Mouse (Mus musculus) thymus, adult 2 months (tissue): Measurements from ENCODE around the gene Gm45234.

Experiments used
- CTCF ChIP-seq: fragments of 200-500 bp; IDR thresholded peaks from 2 replicates; pipeline ENCODE4 v1.5.1; 2012; ENCODE audit warnings: mild to moderate bottlenecking, control low read depth, low read length, moderate library complexity, borderline replicate concordance; ENCODE audit not compliant: control insufficient read depth, poor library complexity, insufficient read depth; ENCODE audit errors: extremely low read depth
- POLR2A ChIP-seq: fragments of 200-500 bp; IDR thresholded peaks from 2 replicates; pipeline ENCODE4 v1.6.1; 2012; ENCODE audit warnings: mild to moderate bottlenecking, low read length, control low read depth, moderate library complexity; ENCODE audit not compliant: control insufficient read depth, poor library complexity, insufficient read depth; ENCODE audit errors: extremely low read depth

DNA sequence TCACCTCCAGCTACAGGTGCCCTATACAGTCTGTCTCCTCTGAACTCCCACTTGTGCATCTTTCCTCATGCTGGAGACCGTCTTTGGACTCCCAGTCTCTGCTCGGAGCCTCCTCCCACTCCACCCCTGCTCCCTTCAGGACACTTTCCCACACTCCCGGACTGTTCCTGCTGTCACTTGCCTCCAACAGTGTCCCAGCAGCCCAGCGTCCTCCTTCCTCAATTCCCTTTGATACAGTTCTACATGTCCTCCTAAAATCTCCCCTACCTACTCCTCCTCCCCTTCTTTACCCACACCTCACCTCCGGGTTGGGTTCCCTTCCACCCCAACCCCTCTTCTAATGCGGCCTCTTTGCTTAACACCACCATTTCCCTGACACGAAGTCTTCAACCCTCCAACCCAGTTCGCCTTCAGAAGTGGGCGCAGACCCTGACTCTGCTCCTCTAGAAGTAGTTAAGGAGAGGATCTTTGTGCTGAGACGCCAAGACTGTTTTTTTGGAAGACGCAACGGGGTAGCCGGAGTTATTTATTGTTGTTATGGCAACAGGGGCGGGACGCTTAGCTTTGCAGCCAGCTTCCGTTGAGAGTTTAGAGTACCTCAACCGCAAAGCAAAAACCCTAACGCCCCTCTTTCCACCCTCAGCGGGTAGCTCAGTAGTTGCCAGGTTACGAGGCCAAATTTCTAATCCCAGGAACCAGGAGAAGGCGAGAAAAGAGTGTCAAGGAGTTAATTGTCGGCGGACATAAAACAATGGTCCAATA, 23.6 kb upstream of the Gm45234 start, which contains the start of gene Lrrc23:
- no peak for TF ChIP-seq CTCF
- TF ChIP-seq POLR2A, result no peak
